Mouse (Mus musculus) hindbrain, embryonic 16.5 days (tissue): ENCODE measurements around the gene Palb2. TPM values are rescaled to one million over a fixed set of nuclear protein-coding genes. Genes with fewer than 3 reads are reported as not detected.

Experiments used
- ATAC-seq: fragments of 200-750 bp; cut with Nextera tagmentation; 2 replicates; pipeline ENCODE4 v1.8.0; 2017; ENCODE audit warnings: moderate TSS enrichment, moderate library complexity
- H3K27ac ChIP-seq: fragments of 300-500 bp; sonication (generic); 2 replicates; pipeline ENCODE4 v1.5.1; 2014; ENCODE audit warnings: low read depth, mild to moderate bottlenecking, control low read depth, low read length, moderate library complexity
- H3K27me3 ChIP-seq: fragments of 300-500 bp; sonication (generic); replicated peaks from 2 replicates; pipeline ENCODE4 v1.6.1; 2014; ENCODE audit warnings: low read length; ENCODE audit not compliant: control insufficient read depth, insufficient read depth
- H3K36me3 ChIP-seq: fragments of 300-500 bp; sonication (generic); 2 replicates; pipeline ENCODE4 v1.6.1; 2014; ENCODE audit warnings: mild to moderate bottlenecking, low read length, moderate library complexity, mixed read lengths; ENCODE audit not compliant: control insufficient read depth, insufficient read depth
- H3K4me1 ChIP-seq: fragments of 300-500 bp; sonication (generic); 2 replicates; pipeline ENCODE4 v1.6.1; 2014; ENCODE audit warnings: low read depth, low read length; ENCODE audit not compliant: control insufficient read depth, insufficient read depth
- H3K4me2 ChIP-seq: fragments of 300-500 bp; sonication (generic); 2 replicates; pipeline ENCODE4 v1.6.1; 2014; ENCODE audit warnings: mild to moderate bottlenecking, low read length, control low read depth, moderate library complexity
- H3K4me3 ChIP-seq: fragments of 300-500 bp; sonication (generic); 2 replicates; pipeline ENCODE4 v1.5.1; 2014; ENCODE audit warnings: mild to moderate bottlenecking, low read length, control low read depth, moderate library complexity
- H3K9ac ChIP-seq: fragments of 300-500 bp; sonication (generic); 2 replicates; pipeline ENCODE4 v1.6.1; 2014; ENCODE audit warnings: low read depth, mild to moderate bottlenecking, control low read depth, low read length, moderate library complexity
- H3K9me3 ChIP-seq: fragments of 300-500 bp; sonication (generic); 2 replicates; pipeline ENCODE4 v1.6.1; 2014; ENCODE audit warnings: mild to moderate bottlenecking, low read length, moderate library complexity; ENCODE audit not compliant: control insufficient read depth
- WGBS: fragments of 180-500 bp; shearing (Covaris S2); extraction: QIAGEN DNeasy Blood & Tissue Kit; methylation state at CpG from one replicate; pipeline ENCODE4 v1.1.7; 2014; 5-methylcytosine and 5-hydroxymethylcytosine counted together
- polyA plus RNA-seq: library from polyadenylated mRNA; unstranded; fragments of >200 nt; fragmentation: Nextera tagmentation; extraction: Ambion mirVana; gene quantifications from 2 replicates; pipeline ENCODE4 v1.2.1, GENCODE M21; 2015

Gene Palb2
- polyA plus RNA-seq, 1 experiment from 2014 or later = 3.8 TPM

GRCm38 (mm10) chr7:122081071-122081470 lies 51.7 kb downstream of the Palb2 start:
- no peaks in the 10 kb centered on the region for H3K27me3 ChIP-seq
- no peak overlapping the region for H3K4me2 ChIP-seq
- no peak overlapping the region for H3K9ac ChIP-seq
- ATAC-seq = no peak
- H3K4me3 ChIP-seq = no peak overlapping the region
- no peaks in the 10 kb centered on the region for H3K4me1 ChIP-seq
- H3K36me3 ChIP-seq = peaks cover 31% of the 10 kb centered on the region
- WGBS = 100% methylated on average over 1 of the region's 1 CpGs
- H3K27ac ChIP-seq = no peak overlapping the region
- no peaks in the 10 kb centered on the region for H3K9me3 ChIP-seq

- Histone ChIP-seq H3K36me3 (peaks cover 41% of the 10 kb centered on the region), H3K4me2 (no peak overlapping the region), H3K27ac (no peak overlapping the region), H3K4me3 (no peak overlapping the region), H3K9me3 (no peaks in the 10 kb centered on the region), H3K4me1 (no peaks in the 10 kb centered on the region), H3K9ac (no peak overlapping the region), H3K27me3 (no peaks in the 10 kb centered on the region)
- WGBS = 95% methylated on average over 8 of the region's 8 CpGs
- ATAC-seq = no peak
Observed at GRCm38 (mm10) chr7:122079798-122080554, 52.8 kb downstream of the Palb2 start.

GRCm38 (mm10) chr7:122074374-122074773 lies 58.4 kb downstream of the Palb2 start:
- peaks cover 3% of the 10 kb centered on the region for H3K4me1 ChIP-seq
- H3K4me3 ChIP-seq = no peak overlapping the region
- 90% methylated on average over 3 of the region's 3 CpGs for WGBS
- H3K36me3 ChIP-seq = peaks cover 55% of the 10 kb centered on the region
- ATAC-seq = no peak
- no peak overlapping the region for H3K27ac ChIP-seq
- H3K4me2 ChIP-seq = no peak overlapping the region
- no peak overlapping the region for H3K9ac ChIP-seq
- H3K27me3 ChIP-seq = no peaks in the 10 kb centered on the region
- no peaks in the 10 kb centered on the region for H3K9me3 ChIP-seq

- 2% methylated on average over 39 of the region's 58 CpGs for WGBS
- Histone ChIP-seq H3K27ac (peak overlapping the region; percentile 96), H3K36me3 (peaks cover 14% of the 10 kb centered on the region; the same call in 1 of the 2 replicates), H3K27me3 (no peaks in the 10 kb centered on the region), H3K4me2 (peak overlapping the region; percentile 85), H3K9me3 (no peaks in the 10 kb centered on the region), H3K9ac (peak overlapping the region; percentile 98), H3K4me3 (peak overlapping the region; percentile 99), H3K4me1 (peaks cover 27% of the 10 kb centered on the region)
- ATAC-seq = peak; percentile 38
Observed at GRCm38 (mm10) chr7:122067517-122068381, 65.0 kb downstream of the Palb2 start.

- peak within 1 kb of the TSS; percentile 85 for H3K4me2 ChIP-seq
- H3K9ac ChIP-seq = peak within 1 kb of the TSS; percentile 98
- ATAC-seq = peak; percentile 99
- H3K27me3 ChIP-seq = no peaks in the 10 kb centered on the region
- H3K36me3 ChIP-seq = peaks cover 10% of the 10 kb centered on the region; the same call in 1 of the 2 replicates
- WGBS = under 1% methylated on average over 55 of the region's 60 CpGs
- H3K9me3 ChIP-seq = no peaks in the 10 kb centered on the region
- peak within 1 kb of the TSS; percentile 99 for H3K4me3 ChIP-seq
- H3K27ac ChIP-seq = peak within 1 kb of the TSS; percentile 96
- peaks cover 27% of the 10 kb centered on the region for H3K4me1 ChIP-seq
Observed at GRCm38 (mm10) chr7:122066945-122067516, 65.8 kb downstream of the Palb2 start, which contains the start of the genes Ubfd1 and Ears2. Ubfd1 (plus strand) TSS chr7:122067175. Ears2 (minus strand) TSS chr7:122067263.

GRCm38 (mm10) chr7:122066102-122066944 lies 66.5 kb downstream of the Palb2 start:
- H3K4me1 ChIP-seq = peaks cover 27% of the 10 kb centered on the region
- H3K27ac ChIP-seq = peak overlapping the region; percentile 96
- H3K9me3 ChIP-seq = no peaks in the 10 kb centered on the region
- peak; percentile 74 for ATAC-seq
- H3K4me3 ChIP-seq = peak overlapping the region; percentile 99
- H3K4me2 ChIP-seq = peak overlapping the region; percentile 78
- H3K9ac ChIP-seq = peak overlapping the region; percentile 98
- H3K36me3 ChIP-seq = 0 out of 2 replicates have a peak, but pooled peaks cover 3% of the 10 kb centered on the region
- no peaks in the 10 kb centered on the region for H3K27me3 ChIP-seq
- 18% methylated on average over 31 of the region's 31 CpGs for WGBS

- Histone ChIP-seq H3K9me3 (no peaks in the 10 kb centered on the region), H3K4me1 (peaks cover 27% of the 10 kb centered on the region), H3K27ac (no peak overlapping the region), H3K9ac (no peak overlapping the region), H3K4me3 (no peak overlapping the region), H3K27me3 (no peaks in the 10 kb centered on the region), H3K36me3 (0 out of 2 replicates have a peak, but pooled peaks cover 3% of the 10 kb centered on the region), H3K4me2 (peak overlapping the region; percentile 78; the same call in 1 of the 2 replicates)
- 87% methylated on average over 1 of the region's 1 CpGs for WGBS
- ATAC-seq = no peak
Observed at GRCm38 (mm10) chr7:122065656-122066055, 67.1 kb downstream of the Palb2 start.
